22 mouse cellular contexts compared by ENCODE assay signal in genomic region chr13:30953580-30953979, GRCm38 (mm10). TPM values are rescaled to one million over a fixed set of nuclear protein-coding genes. Genes with fewer than 3 reads are reported as not detected.
"Had no signal": no experiment of that assay in that cellular context is flagged by ENCODE, and none has a peak within 500 bp of the region (broad histone marks: within the 10 kb centered on the region; RNA-seq: fewer than 3 reads in every experiment).

No protein-coding gene starts in this region.

- ATAC-seq: midbrain, embryonic 16.5 days had no signal

- H3K9me3 ChIP-seq: midbrain, embryonic 10.5 days; midbrain, embryonic 12.5 days; neural tube, embryonic 15.5 days; stomach, embryonic 15.5 days had no signal

- H3K4me2 ChIP-seq: lung, embryonic 14.5 days; midbrain, embryonic 12.5 days; neural tube, embryonic 13.5 days; neural tube, embryonic 15.5 days; stomach, embryonic 15.5 days had no signal

- H3K27me3 ChIP-seq: midbrain, embryonic 12.5 days; neural tube, embryonic 13.5 days; neural tube, embryonic 15.5 days; stomach, embryonic 15.5 days had no signal

- DNase-seq: lung, adult 18-20 months; lung, embryonic 14.5 days; lung, postnatal 10 days; lung, postnatal 4 days; midbrain, embryonic 14.5 days; right cerebral cortex, postnatal 14 days; thymus, postnatal 14 days; thymus, postnatal 36 days had no signal

- H3K36me3 ChIP-seq: midbrain, embryonic 12.5 days; neural tube, embryonic 13.5 days; neural tube, embryonic 15.5 days; stomach, embryonic 15.5 days had no signal

- H3K4me1 ChIP-seq: midbrain, embryonic 10.5 days; midbrain, embryonic 12.5 days; neural tube, embryonic 13.5 days; neural tube, embryonic 15.5 days; stomach, embryonic 15.5 days had no signal

- H3K9ac ChIP-seq: lung, embryonic 14.5 days; midbrain, embryonic 12.5 days; neural tube, embryonic 13.5 days; neural tube, embryonic 15.5 days; stomach, embryonic 15.5 days had no signal

- H3K27ac ChIP-seq: midbrain, embryonic 10.5 days; midbrain, embryonic 12.5 days; neural tube, embryonic 13.5 days; neural tube, embryonic 15.5 days; stomach, embryonic 15.5 days; stomach, postnatal 0 days had no signal

- H3K4me3 ChIP-seq: midbrain, embryonic 10.5 days; midbrain, embryonic 12.5 days; myocyte; neural tube, embryonic 13.5 days; neural tube, embryonic 15.5 days; stomach, embryonic 15.5 days had no signal

RNA-seq across cellular contexts. Expression of gene Hus1b, which starts 6.0 kb away (rescaled TPM):
- polyA plus RNA-seq: lung, embryonic 16.5 days; midbrain, embryonic 16.5 days; myocyte; neural tube, embryonic 11.5 days; neural tube, embryonic 13.5 days; neural tube, embryonic 15.5 days; stomach, postnatal 0 days had no signal

RNA-seq across cellular contexts. Expression of gene Gm5447, which starts 20.4 kb away (rescaled TPM):
- total RNA-seq: megakaryocyte-erythroid progenitor cell, adult 5-6 weeks had no signal
- polyA plus RNA-seq: liver, embryonic 16.5 days; lung, embryonic 14.5 days; midbrain, embryonic 14.5 days; midbrain, embryonic 16.5 days; myocyte; neural tube, embryonic 11.5 days; neural tube, embryonic 13.5 days; neural tube, embryonic 15.5 days; spleen, adult 2 months; stomach, postnatal 0 days; thymus, postnatal 0 days had no signal
